Mouse (Mus musculus): ENCODE results near the gene Foxp1. TPM values are rescaled to one million over a fixed set of nuclear protein-coding genes. Genes with fewer than 3 reads are reported as not detected.

The Foxp1 gene
- polyA plus RNA-seq, 1 experiment = 129 TPM

- no peak overlapping the region for H3K4me3 ChIP-seq (ENCODE audit: control insufficient read depth, insufficient read depth, low read length)
- peaks cover 28% of the 10 kb centered on the region for H3K4me1 ChIP-seq (replicated peaks; ENCODE audit: control insufficient read depth, insufficient read depth, low read length)
- no peaks in the 10 kb centered on the region for H3K36me3 ChIP-seq (ENCODE audit: control insufficient read depth, insufficient read depth, low read length)
- 48% methylated on average over 8 of the region's 8 CpGs for WGBS
- DNase-seq = no peak
- peak overlapping the region; percentile 94; the same call in 1 of the 2 replicates for H3K27ac ChIP-seq (ENCODE audit: control insufficient read depth, insufficient read depth, low read length)
- no peaks in the 10 kb centered on the region for H3K27me3 ChIP-seq (ENCODE audit: control insufficient read depth, insufficient read depth, low read length)
- no peak for TF ChIP-seq POLR2A (IDR thresholded peaks at IDR 0.05; ENCODE audit: control insufficient read depth, extremely low read depth, insufficient read depth, low read length, poor library complexity)
- no peak for TF ChIP-seq CTCF (IDR thresholded peaks at IDR 0.05; ENCODE audit: borderline replicate concordance, control insufficient read depth, extremely low read depth, insufficient read depth, low read length, poor library complexity)
Observed at GRCm38 (mm10) chr6:99301923-99302322, 220.6 kb downstream of the Foxp1 start.

- no peaks in the 10 kb centered on the region for H3K36me3 ChIP-seq (ENCODE audit: control insufficient read depth, insufficient read depth, low read length)
- no peak overlapping the region for H3K4me3 ChIP-seq (ENCODE audit: control insufficient read depth, insufficient read depth, low read length)
- 90% methylated on average over 6 of the region's 6 CpGs for WGBS
- H3K27ac ChIP-seq (ENCODE audit: control insufficient read depth, insufficient read depth, low read length) = no peak overlapping the region
- H3K27me3 ChIP-seq (ENCODE audit: control insufficient read depth, insufficient read depth, low read length) = no peaks in the 10 kb centered on the region
- peaks cover 28% of the 10 kb centered on the region for H3K4me1 ChIP-seq (replicated peaks; ENCODE audit: control insufficient read depth, insufficient read depth, low read length)
- no peak for DNase-seq
- TF ChIP-seq CTCF (IDR thresholded peaks at IDR 0.05; ENCODE audit: borderline replicate concordance, control insufficient read depth, extremely low read depth, insufficient read depth, low read length, poor library complexity) = no peak
- TF ChIP-seq POLR2A (IDR thresholded peaks at IDR 0.05; ENCODE audit: control insufficient read depth, extremely low read depth, insufficient read depth, low read length, poor library complexity) = no peak
Observed at GRCm38 (mm10) chr6:99300235-99300634, 222.3 kb downstream of the Foxp1 start.

- H3K4me1 ChIP-seq (replicated peaks; ENCODE audit: control insufficient read depth, insufficient read depth, low read length) = peaks cover 28% of the 10 kb centered on the region
- no peak for TF ChIP-seq CTCF (IDR thresholded peaks at IDR 0.05; ENCODE audit: borderline replicate concordance, control insufficient read depth, extremely low read depth, insufficient read depth, low read length, poor library complexity)
- TF ChIP-seq POLR2A (IDR thresholded peaks at IDR 0.05; ENCODE audit: control insufficient read depth, extremely low read depth, insufficient read depth, low read length, poor library complexity) = no peak
- no peaks in the 10 kb centered on the region for H3K36me3 ChIP-seq (ENCODE audit: control insufficient read depth, insufficient read depth, low read length)
- no peak overlapping the region for H3K27ac ChIP-seq (ENCODE audit: control insufficient read depth, insufficient read depth, low read length)
- DNase-seq = no peak
- WGBS = 92% methylated on average over 14 of the region's 14 CpGs
- H3K4me3 ChIP-seq (ENCODE audit: control insufficient read depth, insufficient read depth, low read length) = no peak overlapping the region
- H3K27me3 ChIP-seq (ENCODE audit: control insufficient read depth, insufficient read depth, low read length) = no peaks in the 10 kb centered on the region
Observed at GRCm38 (mm10) chr6:99299196-99299595, 223.3 kb downstream of the Foxp1 start.

GRCm38 (mm10) chr6:99297535-99297934, 225.0 kb downstream of the Foxp1 start:
- Histone ChIP-seq H3K36me3 (ENCODE audit: control insufficient read depth, insufficient read depth, low read length) (no peaks in the 10 kb centered on the region), H3K27me3 (ENCODE audit: control insufficient read depth, insufficient read depth, low read length) (no peaks in the 10 kb centered on the region), H3K27ac (ENCODE audit: control insufficient read depth, insufficient read depth, low read length) (no peak overlapping the region), H3K4me1 (replicated peaks; ENCODE audit: control insufficient read depth, insufficient read depth, low read length) (peaks cover 19% of the 10 kb centered on the region), H3K4me3 (ENCODE audit: control insufficient read depth, insufficient read depth, low read length) (no peak overlapping the region)
- TF ChIP-seq POLR2A (IDR thresholded peaks at IDR 0.05; ENCODE audit: control insufficient read depth, extremely low read depth, insufficient read depth, low read length, poor library complexity) (no peak), CTCF (IDR thresholded peaks at IDR 0.05; ENCODE audit: borderline replicate concordance, control insufficient read depth, extremely low read depth, insufficient read depth, low read length, poor library complexity) (no peak)
- DNase-seq = no peak
- 93% methylated on average over 5 of the region's 5 CpGs for WGBS

- TF ChIP-seq POLR2A (IDR thresholded peaks at IDR 0.05; ENCODE audit: control insufficient read depth, extremely low read depth, insufficient read depth, low read length, poor library complexity) = no peak
- TF ChIP-seq CTCF (IDR thresholded peaks at IDR 0.05; ENCODE audit: borderline replicate concordance, control insufficient read depth, extremely low read depth, insufficient read depth, low read length, poor library complexity) = no peak
- H3K4me3 ChIP-seq (ENCODE audit: control insufficient read depth, insufficient read depth, low read length) = no peak overlapping the region
- no peaks in the 10 kb centered on the region for H3K36me3 ChIP-seq (ENCODE audit: control insufficient read depth, insufficient read depth, low read length)
- H3K4me1 ChIP-seq (replicated peaks; ENCODE audit: control insufficient read depth, insufficient read depth, low read length) = peaks cover 10% of the 10 kb centered on the region
- no peak for DNase-seq
- H3K27ac ChIP-seq (ENCODE audit: control insufficient read depth, insufficient read depth, low read length) = no peak overlapping the region; the same call in 1 of the 2 replicates
- H3K27me3 ChIP-seq (ENCODE audit: control insufficient read depth, insufficient read depth, low read length) = no peaks in the 10 kb centered on the region
- 17% methylated on average over 8 of the region's 8 CpGs for WGBS
Observed at GRCm38 (mm10) chr6:99295495-99295894, 227.0 kb downstream of the Foxp1 start.

- WGBS = 96% methylated on average over 4 of the region's 4 CpGs
- no peak for TF ChIP-seq POLR2A (IDR thresholded peaks at IDR 0.05; ENCODE audit: control insufficient read depth, extremely low read depth, insufficient read depth, low read length, poor library complexity)
- TF ChIP-seq CTCF (IDR thresholded peaks at IDR 0.05; ENCODE audit: borderline replicate concordance, control insufficient read depth, extremely low read depth, insufficient read depth, low read length, poor library complexity) = no peak
- Histone ChIP-seq H3K4me1 (replicated peaks; ENCODE audit: control insufficient read depth, insufficient read depth, low read length) (peaks cover 13% of the 10 kb centered on the region), H3K36me3 (ENCODE audit: control insufficient read depth, insufficient read depth, low read length) (no peaks in the 10 kb centered on the region), H3K27ac (ENCODE audit: control insufficient read depth, insufficient read depth, low read length) (no peak overlapping the region), H3K4me3 (ENCODE audit: control insufficient read depth, insufficient read depth, low read length) (no peak overlapping the region), H3K27me3 (ENCODE audit: control insufficient read depth, insufficient read depth, low read length) (no peaks in the 10 kb centered on the region)
- no peak for DNase-seq
Observed at GRCm38 (mm10) chr6:99289220-99289619, 233.3 kb downstream of the Foxp1 start.

- DNase-seq = no peak
- H3K27ac ChIP-seq (ENCODE audit: control insufficient read depth, insufficient read depth, low read length) = no peak overlapping the region
- H3K27me3 ChIP-seq (ENCODE audit: control insufficient read depth, insufficient read depth, low read length) = no peaks in the 10 kb centered on the region
- TF ChIP-seq CTCF (IDR thresholded peaks at IDR 0.05; ENCODE audit: borderline replicate concordance, control insufficient read depth, extremely low read depth, insufficient read depth, low read length, poor library complexity) = no peak
- TF ChIP-seq POLR2A (IDR thresholded peaks at IDR 0.05; ENCODE audit: control insufficient read depth, extremely low read depth, insufficient read depth, low read length, poor library complexity) = no peak
- no peak overlapping the region for H3K4me3 ChIP-seq (ENCODE audit: control insufficient read depth, insufficient read depth, low read length)
- H3K4me1 ChIP-seq (replicated peaks; ENCODE audit: control insufficient read depth, insufficient read depth, low read length) = peaks cover 23% of the 10 kb centered on the region
- WGBS = 80% methylated on average over 3 of the region's 3 CpGs
- no peaks in the 10 kb centered on the region for H3K36me3 ChIP-seq (ENCODE audit: control insufficient read depth, insufficient read depth, low read length)
Observed at GRCm38 (mm10) chr6:99285026-99285425, 237.5 kb downstream of the Foxp1 start.
